Mouse (Mus musculus): ENCODE measurements around the gene Fam20c.

The Fam20c gene

DNA sequence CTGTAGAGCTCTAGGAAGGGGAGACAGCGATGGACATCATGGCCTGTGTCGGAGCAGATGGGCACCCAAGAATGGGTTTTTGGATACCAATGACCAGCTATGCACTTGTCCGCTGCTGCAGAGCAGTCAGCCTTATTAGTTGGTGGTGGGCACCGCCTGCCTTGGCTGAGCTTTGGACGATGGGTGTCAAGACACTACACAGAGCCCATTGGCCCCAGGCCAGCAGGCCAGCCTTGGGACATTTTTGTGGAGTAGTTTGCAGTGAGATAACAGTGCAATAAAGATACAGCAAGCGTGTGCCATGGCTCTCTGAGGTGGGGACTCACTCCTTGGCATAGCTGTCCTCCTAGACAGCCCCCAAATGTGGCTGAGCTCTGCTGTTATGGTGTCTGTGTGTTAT, 55.5 kb downstream of the Fam20c start:
- DNase-seq, result no peak

- no peak for DNase-seq
Observed at GRCm38 (mm10) chr5:138819780-138820179, 65.5 kb downstream of the Fam20c start, which contains the start of gene Gm5294. Gene Gm5294 (plus strand): TSS chr5:138820080.

- DNase-seq, result no peak
Observed at GRCm38 (mm10) chr5:138820717-138821332, 66.5 kb downstream of the Fam20c start.

DNA sequence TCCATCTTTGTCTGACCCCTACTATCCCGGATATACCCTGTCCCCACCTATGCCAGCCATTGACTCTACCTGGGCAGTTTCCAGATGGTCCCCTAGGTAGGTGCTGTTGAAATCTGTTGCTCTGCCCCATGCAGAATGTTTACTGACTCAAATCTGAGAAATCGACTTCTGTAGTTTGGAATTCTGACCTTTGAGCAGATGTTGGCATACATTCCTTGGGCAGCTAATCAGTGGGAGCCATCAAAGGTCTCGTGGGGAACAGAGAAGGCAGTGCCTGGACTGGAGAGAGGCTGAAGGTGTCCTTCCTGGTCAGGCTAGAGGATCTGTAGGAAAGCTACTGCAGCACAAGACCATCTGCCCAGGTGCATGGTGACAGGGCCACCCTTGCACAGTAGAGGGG, 70.8 kb downstream of the Fam20c start:
- DNase-seq, result no peak

GRCm38 (mm10) chr5:138833406-138833805, 79.1 kb downstream of the Fam20c start:
- DNase-seq, result no peak

DNA sequence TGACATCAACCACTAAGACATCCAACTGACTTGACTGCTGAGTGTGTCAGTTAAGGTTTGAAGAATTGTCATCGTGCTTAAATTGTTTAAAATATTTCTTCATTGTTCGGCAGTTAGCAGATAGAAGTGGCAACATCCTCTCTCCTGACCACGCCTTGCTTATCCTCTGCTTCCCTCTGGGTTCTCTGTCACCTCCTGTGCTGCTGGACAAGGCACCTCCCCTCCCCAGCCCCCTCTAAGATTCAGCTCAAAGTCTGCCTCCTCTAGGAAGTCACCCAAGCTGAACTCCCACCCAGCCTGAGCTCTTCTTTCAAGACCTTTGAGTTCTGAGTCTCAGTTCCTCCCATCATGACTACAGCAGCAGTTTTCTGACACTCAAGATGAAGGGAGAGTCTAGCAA, 80.6 kb downstream of the Fam20c start:
- DNase-seq, result no peak

DNA sequence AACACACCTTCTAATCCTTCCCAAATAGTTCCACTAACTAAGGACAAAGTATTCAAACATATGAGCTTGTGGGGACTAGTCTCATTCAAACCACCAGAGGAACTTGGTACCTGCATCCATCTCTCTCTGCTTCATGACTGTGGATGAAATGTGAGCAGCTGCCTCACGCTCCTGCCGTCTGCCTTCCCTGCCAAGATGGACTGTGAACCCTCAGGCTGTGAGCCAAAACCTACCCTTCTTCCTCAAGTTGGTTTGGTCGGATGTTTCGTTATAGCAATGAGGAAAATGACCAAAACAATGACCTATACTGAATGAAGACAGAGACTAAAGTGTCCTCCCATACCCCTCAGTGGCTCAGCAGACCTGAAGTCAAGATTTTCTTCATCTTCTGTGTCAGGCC, 86.7 kb downstream of the Fam20c start:
- no peak for DNase-seq

DNA sequence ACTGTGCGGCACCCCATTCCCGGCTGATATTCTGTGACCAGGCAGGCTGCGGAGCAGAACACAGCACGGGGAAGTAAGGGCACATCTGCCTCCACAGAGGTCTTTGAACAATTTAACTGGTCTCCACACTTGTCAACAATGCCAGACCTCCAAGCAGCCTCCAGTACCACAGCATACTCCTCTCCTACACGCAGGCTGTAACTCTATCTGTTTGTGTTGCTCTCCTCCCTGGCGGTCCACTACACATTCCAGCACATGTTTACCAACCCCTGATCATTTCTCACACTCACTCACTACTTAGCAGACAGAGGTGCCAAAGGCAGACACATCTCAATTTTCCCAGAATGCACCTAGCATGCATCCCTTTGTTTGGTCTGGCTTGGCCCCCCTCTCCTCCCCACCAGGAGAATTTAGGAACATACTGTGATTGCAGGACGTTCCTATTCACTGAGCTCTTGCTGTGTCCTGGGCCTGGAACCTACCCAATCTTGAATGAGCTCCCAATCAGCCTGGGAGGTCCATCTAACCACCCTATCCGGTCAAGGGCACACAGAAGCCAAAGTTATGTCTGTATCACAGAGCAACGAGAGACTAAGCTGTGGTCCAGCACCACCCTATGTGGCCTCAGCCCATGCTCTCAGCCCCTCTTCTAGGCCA, 89.0 kb downstream of the Fam20c start:
- no peak for DNase-seq

- DNase-seq, result peak; percentile 65
Observed at GRCm38 (mm10) chr5:138846506-138846905, 92.2 kb downstream of the Fam20c start.

DNA sequence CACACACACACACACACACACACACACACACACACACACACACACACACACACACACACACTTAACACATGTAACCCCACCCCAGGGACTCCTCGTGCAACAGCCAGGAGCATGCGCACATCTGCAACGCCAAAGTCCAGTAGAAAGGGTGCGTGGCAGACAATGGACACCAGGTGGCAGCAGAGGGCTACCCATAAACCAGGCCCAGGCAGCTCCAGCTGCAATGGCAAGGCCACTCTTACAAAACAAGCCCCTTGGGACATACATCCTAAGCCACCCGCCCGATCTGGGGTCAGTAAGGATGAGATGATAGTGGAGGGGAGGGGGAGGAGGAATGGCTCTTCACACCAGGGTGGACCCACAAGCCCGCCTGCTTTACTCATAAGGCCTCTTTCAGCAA, 93.8 kb downstream of the Fam20c start:
- peak; percentile 95 for DNase-seq

- DNase-seq, result no peak
Observed at GRCm38 (mm10) chr5:138849682-138850461, 95.6 kb downstream of the Fam20c start.

DNA sequence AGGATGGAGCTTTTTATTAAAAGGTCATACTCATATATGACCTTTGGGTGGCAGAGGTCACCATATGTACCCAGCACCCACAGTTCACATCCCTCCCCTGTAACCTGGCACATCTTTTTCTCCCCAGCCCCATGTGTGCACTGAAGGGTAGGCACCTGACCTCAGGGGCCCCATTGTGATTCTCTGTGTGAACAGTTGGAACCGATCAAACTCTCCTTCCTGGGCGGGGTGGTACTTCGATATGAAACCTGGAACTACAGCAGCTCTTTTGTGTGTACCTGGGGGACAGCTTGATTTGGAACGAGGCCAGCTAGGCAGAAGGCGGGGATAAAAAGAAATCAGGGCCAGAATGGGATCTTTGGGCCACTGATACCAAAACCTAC, 96.1 kb downstream of the Fam20c start:
- no peak for DNase-seq

DNA sequence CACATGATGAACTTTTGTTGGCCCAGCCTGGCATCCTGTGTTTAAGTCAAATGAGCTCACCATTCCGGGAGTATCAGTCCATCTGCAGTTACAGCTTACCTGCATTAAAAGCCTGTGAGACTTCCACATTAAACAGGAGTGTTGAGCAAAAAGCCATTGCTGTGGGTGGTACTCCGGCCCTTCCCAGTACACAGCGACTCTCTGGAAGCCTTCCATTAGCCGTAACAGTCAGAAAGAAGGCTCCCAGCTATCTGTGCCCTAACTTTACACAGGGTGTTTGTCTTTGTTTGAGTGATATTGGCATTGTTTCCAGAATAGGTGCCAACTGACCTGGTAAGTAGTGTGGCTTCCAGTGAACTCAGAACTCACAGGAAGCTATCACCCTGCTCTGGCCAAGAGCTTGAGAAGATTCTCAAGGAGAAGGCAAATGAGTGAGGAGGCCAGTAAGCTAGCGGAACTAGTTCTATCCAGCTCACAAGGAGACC, 97.0 kb downstream of the Fam20c start:
- DNase-seq, result no peak

- no peak for DNase-seq
Observed at GRCm38 (mm10) chr5:138852151-138852550, 97.8 kb downstream of the Fam20c start.

DNA sequence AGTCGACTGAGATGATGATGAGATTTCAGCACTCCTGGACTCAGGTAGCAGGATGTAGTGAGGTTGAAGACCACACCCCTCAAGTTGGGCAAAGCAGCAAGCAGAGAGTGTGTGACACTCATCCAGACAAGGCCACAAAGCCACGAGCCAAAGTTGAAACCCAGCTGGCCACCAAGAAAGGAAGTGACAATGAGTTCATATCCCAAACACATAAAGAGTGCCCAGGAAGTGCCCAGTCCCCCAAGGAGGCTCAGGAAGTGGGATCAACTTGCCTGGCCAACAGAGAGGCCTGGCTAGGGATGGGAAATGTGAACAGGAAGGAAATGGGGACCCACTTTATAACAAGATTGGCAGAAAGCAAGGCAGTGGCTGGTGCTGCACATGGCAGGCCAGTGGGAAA, 99.0 kb downstream of the Fam20c start:
- DNase-seq, result no peak

GRCm38 (mm10) chr5:138857010-138857617, 102.8 kb downstream of the Fam20c start:
- peak; percentile 94 for DNase-seq

- DNase-seq, result peak; percentile 49
Observed at GRCm38 (mm10) chr5:138857811-138858251, 103.5 kb downstream of the Fam20c start.

All from lung, postnatal 36 days (tissue).